Mouse (Mus musculus): ENCODE results near the gene Vps35.

The Vps35 gene

GRCm38 (mm10) chr8:85299434-85300077 is at the start of gene Vps35, which contains the start of gene Orc6:
TSS of gene Vps35 (minus strand) at chr8:85299802.
TSS of gene Orc6 (plus strand) at chr8:85299632.
- peak; percentile 93 for DNase-seq (ENCODE audit: extremely low read depth, insufficient read length, low spot score)

GRCm38 (mm10) chr8:85339871-85340573 is 40.4 kb upstream of the Vps35 start:
- no peak for DNase-seq (ENCODE audit: extremely low read depth, insufficient read length, low spot score)

GRCm38 (mm10) chr8:85337681-85338080 is 38.1 kb upstream of the Vps35 start:
- no peak for DNase-seq (ENCODE audit: extremely low read depth, insufficient read length, low spot score)

- DNase-seq (ENCODE audit: extremely low read depth, insufficient read length, low spot score): no peak
Measured at GRCm38 (mm10) chr8:85336211-85336933, 36.8 kb upstream of the Vps35 start.

- no peak for DNase-seq (ENCODE audit: extremely low read depth, insufficient read length, low spot score)
Measured at GRCm38 (mm10) chr8:85335105-85335504, 35.5 kb upstream of the Vps35 start.

GRCm38 (mm10) chr8:85329506-85329905 is 29.9 kb upstream of the Vps35 start:
- peak; percentile 57 for DNase-seq (ENCODE audit: extremely low read depth, insufficient read length, low spot score)

GRCm38 (mm10) chr8:85327036-85327435 is 27.4 kb upstream of the Vps35 start:
- no peak for DNase-seq (ENCODE audit: extremely low read depth, insufficient read length, low spot score)

- no peak for DNase-seq (ENCODE audit: extremely low read depth, insufficient read length, low spot score)
Measured at GRCm38 (mm10) chr8:85323084-85323483, 23.5 kb upstream of the Vps35 start.

- DNase-seq (ENCODE audit: extremely low read depth, insufficient read length, low spot score): no peak
Measured at GRCm38 (mm10) chr8:85321981-85322380, 22.4 kb upstream of the Vps35 start.

- no peak for DNase-seq (ENCODE audit: extremely low read depth, insufficient read length, low spot score)
Measured at GRCm38 (mm10) chr8:85318534-85318933, 18.9 kb upstream of the Vps35 start.

- no peak for DNase-seq (ENCODE audit: extremely low read depth, insufficient read length, low spot score)
Measured at GRCm38 (mm10) chr8:85313036-85313435, 13.4 kb upstream of the Vps35 start.

GRCm38 (mm10) chr8:85311743-85312142 is 12.1 kb upstream of the Vps35 start:
- DNase-seq (ENCODE audit: extremely low read depth, insufficient read length, low spot score): no peak

GRCm38 (mm10) chr8:85308564-85308963 is 9.0 kb upstream of the Vps35 start:
- DNase-seq (ENCODE audit: extremely low read depth, insufficient read length, low spot score): no peak

- DNase-seq (ENCODE audit: extremely low read depth, insufficient read length, low spot score): no peak
Measured at GRCm38 (mm10) chr8:85303531-85303930, 3.9 kb upstream of the Vps35 start.

GRCm38 (mm10) chr8:85302931-85303330 is 3.3 kb upstream of the Vps35 start:
- DNase-seq (ENCODE audit: extremely low read depth, insufficient read length, low spot score): no peak

- DNase-seq (ENCODE audit: extremely low read depth, insufficient read length, low spot score): no peak
Measured at GRCm38 (mm10) chr8:85301941-85302340, 2.3 kb upstream of the Vps35 start.

GRCm38 (mm10) chr8:85298600-85299433 is 785 bp downstream of the Vps35 start:
- DNase-seq (ENCODE audit: extremely low read depth, insufficient read length, low spot score): no peak

- DNase-seq (ENCODE audit: extremely low read depth, insufficient read length, low spot score): no peak
Measured at GRCm38 (mm10) chr8:85286846-85287245, 12.8 kb downstream of the Vps35 start.

GRCm38 (mm10) chr8:85227297-85227696 is 72.3 kb downstream of the Vps35 start:
- DNase-seq (ENCODE audit: extremely low read depth, insufficient read length, low spot score): no peak

GRCm38 (mm10) chr8:85225688-85226087 is 73.9 kb downstream of the Vps35 start, which contains the start of gene Olfr371:
TSS of gene Olfr371 (plus strand) at chr8:85225988.
- DNase-seq (ENCODE audit: extremely low read depth, insufficient read length, low spot score): no peak

GRCm38 (mm10) chr8:85220992-85221391 is 78.6 kb downstream of the Vps35 start:
- DNase-seq (ENCODE audit: extremely low read depth, insufficient read length, low spot score): no peak

Data from 3134 (cell line).